Mouse (Mus musculus) liver, embryonic 14.5 days (tissue): ENCODE measurements around the gene Dppa3.

Experiments
- CTCF ChIP-seq: IDR thresholded peaks from 2 replicates; pipeline ENCODE4 v1.5.1; 2016; ENCODE audit warnings: antibody characterized with exemption, low read depth, control low read depth
- EP300 ChIP-seq: IDR thresholded peaks from 2 replicates; pipeline ENCODE4 v1.6.1; 2016; ENCODE audit warnings: antibody characterized with exemption, low read depth

DNA sequence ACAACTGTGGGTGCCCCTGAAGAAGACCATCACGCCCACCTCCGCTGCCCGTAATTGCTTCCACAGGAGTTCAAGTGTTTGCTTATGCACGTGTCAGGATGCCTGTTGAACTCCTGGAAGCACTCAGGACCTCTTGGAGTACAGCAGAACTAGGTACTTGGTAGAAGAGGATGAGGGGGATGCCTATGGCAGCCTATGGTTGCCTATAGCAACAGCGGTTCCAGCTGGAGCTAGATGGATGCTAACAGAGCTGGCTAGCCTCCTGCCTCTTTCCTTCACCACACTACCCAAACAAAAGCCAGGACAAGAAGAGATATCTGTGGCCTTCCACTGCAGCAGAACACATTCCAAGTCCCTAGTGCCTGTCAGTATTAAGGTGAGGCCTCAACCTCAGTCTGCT, 41.5 kb downstream of the Dppa3 start:
- TF ChIP-seq CTCF (no peak), EP300 (no peak)
